Mouse (Mus musculus) bone marrow, adult 2 months (tissue): ENCODE measurements around the gene Tyw3.

ENCODE experiments used
- CTCF ChIP-seq: fragments of 200-500 bp; IDR thresholded peaks from 2 replicates; pipeline ENCODE4 v1.5.1; 2011; ENCODE audit warnings: low read length, control low read depth; ENCODE audit not compliant: control insufficient read depth, insufficient read depth
- POLR2A ChIP-seq: fragments of 200-500 bp; IDR thresholded peaks from 2 replicates; pipeline ENCODE4 v1.6.1; 2011; ENCODE audit warnings: low read depth, mild to moderate bottlenecking, control low read depth, low read length, borderline replicate concordance; ENCODE audit not compliant: control insufficient read depth

GRCm38 (mm10) chr3:154528973-154529372 is 67.9 kb downstream of the Tyw3 start:
- TF ChIP-seq POLR2A (no peak), CTCF (no peak)
